Mouse (Mus musculus) heart, embryonic 14.5 days (tissue): ENCODE results near the gene Cd81. TPM values are rescaled to one million over a fixed set of nuclear protein-coding genes. Genes with fewer than 3 reads are reported as not detected.
A peak's percentile ranks its signal among the peaks of the same experiment; 100 is the strongest.

Experiments used
- ATAC-seq: fragments of 200-750 bp; cut with Nextera tagmentation; 2 replicates; pipeline ENCODE4 v1.8.0; 2017; ENCODE audit warnings: low read depth, moderate TSS enrichment; ENCODE audit not compliant: insufficient number of reproducible peaks, insufficient read depth, low FRiP score
- H3K27ac ChIP-seq, 2 experiments: fragments of 200-500 bp in 1 of 2; fragments of 300-500 bp in 1 of 2; sonication (generic) in 1 of 2; replicated peaks in 1 of 2; 2 replicates each; pipeline ENCODE4 v1.5.1; 2012 to 2014; ENCODE audit warnings: low read depth in 2 of 2, low read length in 2 of 2, control low read depth in 1 of 2, mild to moderate bottlenecking in 1 of 2, mixed read lengths in 1 of 2; ENCODE audit not compliant: control insufficient read depth in 1 of 2, insufficient read depth in 1 of 2
- H3K27me3 ChIP-seq: fragments of 300-500 bp; sonication (generic); 2 replicates; pipeline ENCODE4 v1.6.1; 2014; ENCODE audit warnings: mild to moderate bottlenecking, low read length, control low read depth; ENCODE audit not compliant: control insufficient read depth, insufficient read depth
- H3K36me3 ChIP-seq: fragments of 300-500 bp; sonication (generic); 2 replicates; pipeline ENCODE4 v1.6.1; 2014; ENCODE audit warnings: mild to moderate bottlenecking, control low read depth, low read length, mixed read lengths; ENCODE audit not compliant: control insufficient read depth, insufficient read depth
- H3K4me1 ChIP-seq, 2 experiments: fragments of 200-500 bp in 1 of 2; fragments of 300-500 bp in 1 of 2; sonication (generic) in 1 of 2; 2 replicates each; pipeline ENCODE4 v1.6.1; 2012 to 2014; ENCODE audit warnings: low read length in 2 of 2, control low read depth in 1 of 2, mixed read lengths in 1 of 2; ENCODE audit not compliant: control insufficient read depth in 2 of 2, insufficient read depth in 2 of 2
- H3K4me2 ChIP-seq: fragments of 300-500 bp; sonication (generic); 2 replicates; pipeline ENCODE4 v1.6.1; 2014; ENCODE audit warnings: mild to moderate bottlenecking, low read length
- H3K4me3 ChIP-seq, 2 experiments: fragments of 200-500 bp in 1 of 2; fragments of 300-500 bp in 1 of 2; sonication (generic) in 1 of 2; 2 replicates each; pipeline ENCODE4 v1.5.1; 2012 to 2014; ENCODE audit warnings: low read length in 2 of 2, mild to moderate bottlenecking in 2 of 2, control low read depth in 1 of 2, low read depth in 1 of 2, moderate library complexity in 1 of 2; ENCODE audit not compliant: control insufficient read depth in 1 of 2, insufficient read depth in 1 of 2
- H3K9ac ChIP-seq: fragments of 300-500 bp; sonication (generic); 2 replicates; pipeline ENCODE4 v1.6.1; 2014; ENCODE audit warnings: mild to moderate bottlenecking, low read length
- H3K9me3 ChIP-seq: fragments of 300-500 bp; sonication (generic); 2 replicates; pipeline ENCODE4 v1.6.1; 2016; ENCODE audit warnings: low read length, control low read depth; ENCODE audit not compliant: control insufficient read depth
- WGBS: fragments of 180-500 bp; shearing (Covaris S2); extraction: QIAGEN DNeasy Blood & Tissue Kit; methylation state at CpG from one replicate; pipeline ENCODE4 v1.1.7; 2014; 5-methylcytosine and 5-hydroxymethylcytosine counted together
- polyA plus RNA-seq: library from polyadenylated mRNA; unstranded; fragments of >200 nt; fragmentation: Nextera tagmentation; extraction: Ambion mirVana; gene quantifications from 2 replicates; pipeline ENCODE4 v1.2.1, GENCODE M21; 2014

Gene Cd81
- polyA plus RNA-seq, 1 experiment from 2014 or later = 947 TPM

DNA sequence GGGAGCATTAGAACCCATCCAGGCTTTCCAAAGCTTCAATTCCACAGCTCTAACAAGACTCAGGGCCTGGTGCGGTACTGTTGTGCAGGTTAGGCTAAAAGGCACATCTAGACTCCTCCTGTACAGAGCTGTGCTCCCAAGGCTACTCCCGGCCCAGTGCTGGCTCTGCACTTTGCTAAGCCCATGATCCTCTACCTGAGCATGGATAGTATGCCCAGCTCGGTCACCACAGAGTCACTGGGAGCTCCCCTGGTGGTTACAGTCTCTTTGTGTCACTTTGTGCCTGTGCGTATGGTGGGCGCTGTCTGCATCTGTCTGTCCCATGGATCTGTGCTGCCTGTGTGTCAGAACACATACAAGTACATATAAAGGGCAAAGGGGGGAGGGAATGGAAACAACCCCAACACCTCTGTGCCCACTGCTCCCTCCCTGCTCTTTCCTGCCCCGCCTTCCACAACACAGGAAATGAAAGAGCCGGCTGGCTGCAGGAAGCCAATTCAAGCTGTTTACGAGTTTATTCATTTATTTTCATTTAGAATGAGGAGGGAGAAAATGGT is 44.1 kb upstream of the Cd81 start:
- H3K4me1 ChIP-seq = peaks cover 57 to 69% of the 10 kb centered on the region in 2 experiments

GRCm38 (mm10) chr7:143008996-143009665 is 43.4 kb upstream of the Cd81 start:
- Histone ChIP-seq H3K4me2 (peak overlapping the region; percentile 45), H3K9me3 (no peaks in the 10 kb centered on the region), H3K27ac (peak overlapping the region; percentile 89 to 95), H3K4me1 (peaks cover 64 to 76% of the 10 kb centered on the region in 2 experiments), H3K9ac (peak overlapping the region; percentile 57), H3K36me3 (no peaks in the 10 kb centered on the region), H3K4me3 (no peak overlapping the region), H3K27me3 (no peaks in the 10 kb centered on the region)
- WGBS = 50% methylated on average over 3 of the region's 4 CpGs
- 0 out of 2 replicates have a peak, but pooled peaks have one; percentile 31 for ATAC-seq

More for the DNA sequence above, 44.1 kb upstream of the Cd81 start:
- H3K27ac ChIP-seq = peak overlapping the region; percentile 89 to 95
- peak overlapping the region; percentile 45 for H3K4me2 ChIP-seq
- ATAC-seq = peak; percentile 52
- no peaks in the 10 kb centered on the region for H3K27me3 ChIP-seq
- no peaks in the 10 kb centered on the region for H3K36me3 ChIP-seq
- H3K9ac ChIP-seq = peak overlapping the region; percentile 57; the same call in 1 of the 2 replicates
- no peaks in the 10 kb centered on the region for H3K9me3 ChIP-seq
- H3K4me3 ChIP-seq = no peak overlapping the region
- 49% methylated on average over 8 of the region's 8 CpGs for WGBS

- peaks cover 68 to 81% of the 10 kb centered on the region in 2 experiments for H3K4me1 ChIP-seq
Measured at GRCm38 (mm10) chr7:143009996-143010395, 42.5 kb upstream of the Cd81 start.

GRCm38 (mm10) chr7:143011226-143011625 is 41.3 kb upstream of the Cd81 start:
- no peak for ATAC-seq
- WGBS = 87% methylated on average over 1 of the region's 1 CpGs
- Histone ChIP-seq H3K27me3 (no peaks in the 10 kb centered on the region), H3K27ac (no peak overlapping the region), H3K4me1 (peaks cover 67 to 81% of the 10 kb centered on the region in 2 experiments), H3K9ac (no peak overlapping the region), H3K4me2 (no peak overlapping the region), H3K9me3 (no peaks in the 10 kb centered on the region), H3K4me3 (no peak overlapping the region), H3K36me3 (no peaks in the 10 kb centered on the region)

More at GRCm38 (mm10) chr7:143009996-143010395, 42.5 kb upstream of the Cd81 start:
- Histone ChIP-seq H3K9me3 (no peaks in the 10 kb centered on the region), H3K27ac (peak overlapping the region; percentile 89 to 95; a peak in 3 of 4 replicates), H3K4me2 (no peak overlapping the region), H3K4me3 (no peak overlapping the region), H3K27me3 (no peaks in the 10 kb centered on the region), H3K36me3 (no peaks in the 10 kb centered on the region), H3K9ac (no peak overlapping the region; the same call in 1 of the 2 replicates)
- no peak for ATAC-seq
- WGBS = 83% methylated on average over 4 of the region's 4 CpGs

DNA sequence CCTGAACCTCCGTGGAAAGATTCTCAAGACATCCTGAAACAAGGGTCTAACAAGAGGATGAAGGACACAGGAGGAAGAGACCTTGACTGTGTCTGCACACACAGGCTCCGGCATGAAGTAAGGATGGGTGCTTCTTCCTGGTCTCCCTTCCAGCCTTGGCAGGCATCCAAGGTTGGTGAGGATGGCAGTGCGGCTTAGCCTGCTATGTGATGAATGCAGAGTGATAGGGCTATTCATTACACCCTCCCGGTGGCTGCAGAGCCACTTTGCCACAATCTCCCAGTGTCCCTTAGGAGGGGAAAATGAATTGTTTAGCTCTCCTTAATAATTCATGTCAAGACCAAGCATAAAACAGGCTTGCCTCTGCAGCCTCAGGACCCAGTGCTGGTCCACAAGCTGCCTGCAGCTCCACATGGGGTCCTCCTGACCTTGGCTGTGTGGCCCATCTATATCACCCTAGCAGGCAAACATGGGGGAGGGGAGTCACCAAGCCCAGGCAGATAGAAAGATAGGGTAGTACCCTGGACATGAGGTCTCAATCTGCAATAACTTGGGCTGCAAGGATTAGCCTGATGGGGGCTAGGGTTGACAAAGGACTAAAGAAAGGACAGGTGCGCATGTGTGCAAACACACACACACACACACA is 40.2 kb upstream of the Cd81 start:
- no peaks in the 10 kb centered on the region for H3K36me3 ChIP-seq
- peaks cover 69 to 85% of the 10 kb centered on the region in 2 experiments for H3K4me1 ChIP-seq
- peak overlapping the region; percentile 58 to 71 for H3K27ac ChIP-seq
- WGBS = 43% methylated on average over 5 of the region's 5 CpGs
- peak overlapping the region; percentile 4; the same call in 1 of the 2 replicates for H3K4me2 ChIP-seq
- ATAC-seq = no peak
- no peaks in the 10 kb centered on the region for H3K9me3 ChIP-seq
- H3K9ac ChIP-seq = peak overlapping the region; percentile 46; the same call in 1 of the 2 replicates
- H3K4me3 ChIP-seq = no peak overlapping the region
- no peaks in the 10 kb centered on the region for H3K27me3 ChIP-seq

GRCm38 (mm10) chr7:143013420-143014178 is 38.9 kb upstream of the Cd81 start:
- ATAC-seq = 0 out of 2 replicates have a peak, but pooled peaks have one; percentile 19
- no peak overlapping the region; the same call in 1 of the 2 replicates for H3K9ac ChIP-seq
- H3K4me1 ChIP-seq = peaks cover 63 to 82% of the 10 kb centered on the region in 2 experiments
- WGBS = 63% methylated on average over 8 of the region's 8 CpGs
- no peak overlapping the region for H3K4me2 ChIP-seq
- no peak overlapping the region for H3K4me3 ChIP-seq
- no peaks in the 10 kb centered on the region for H3K36me3 ChIP-seq
- peak overlapping the region; percentile 42 to 50 for H3K27ac ChIP-seq
- no peaks in the 10 kb centered on the region for H3K27me3 ChIP-seq
- no peaks in the 10 kb centered on the region for H3K9me3 ChIP-seq
